Mouse (Mus musculus) fat pad, adult 2 months (tissue): ENCODE measurements around the gene Psmb3.

Source experiments
- DNase-seq: peaks from one replicate; pipeline ENCODE4 v3.0.0-alpha.2; 2011; ENCODE audit warnings: low read depth, low spot score; ENCODE audit errors: extremely low read depth

The Psmb3 gene

DNA sequence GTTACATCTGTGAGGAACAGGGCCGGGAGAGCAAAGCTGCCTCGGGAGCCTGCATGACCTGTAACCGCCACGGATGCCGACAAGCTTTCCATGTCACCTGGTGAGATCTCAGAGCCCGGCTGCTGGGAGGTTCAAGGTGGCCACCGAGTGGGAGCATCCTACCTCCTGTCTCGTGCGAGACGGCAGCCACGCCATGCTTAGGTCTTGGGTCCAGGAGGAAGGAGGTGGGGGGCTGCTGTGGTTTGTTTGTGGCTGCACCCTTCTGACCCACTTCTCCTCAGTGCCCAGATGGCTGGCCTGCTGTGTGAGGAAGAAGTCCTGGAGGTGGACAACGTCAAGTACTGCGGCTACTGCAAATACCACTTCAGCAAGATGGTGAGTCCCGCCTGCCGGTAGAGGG lies 36.4 kb upstream of the Psmb3 start:
- DNase-seq: no peak

DNA sequence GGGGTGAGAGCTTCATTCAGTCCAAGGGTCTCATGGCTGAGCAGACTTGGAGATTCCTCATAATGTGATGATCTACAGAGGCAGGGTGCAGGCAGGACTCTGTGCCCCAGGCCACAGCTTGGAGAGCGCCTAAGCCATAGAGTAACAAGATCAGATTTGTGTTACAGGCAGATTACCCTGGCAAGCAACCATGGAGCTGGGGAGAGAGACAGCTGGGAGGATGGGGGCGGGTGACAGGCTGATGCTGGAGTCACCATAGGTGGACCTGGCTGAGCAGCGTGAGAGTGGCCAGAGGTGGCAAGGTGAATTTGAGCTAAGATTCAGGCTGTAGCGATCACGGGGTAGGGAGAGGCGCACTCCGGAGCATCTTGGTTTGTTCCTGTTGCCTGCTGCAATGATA lies 35.0 kb upstream of the Psmb3 start:
- no peak for DNase-seq

DNA sequence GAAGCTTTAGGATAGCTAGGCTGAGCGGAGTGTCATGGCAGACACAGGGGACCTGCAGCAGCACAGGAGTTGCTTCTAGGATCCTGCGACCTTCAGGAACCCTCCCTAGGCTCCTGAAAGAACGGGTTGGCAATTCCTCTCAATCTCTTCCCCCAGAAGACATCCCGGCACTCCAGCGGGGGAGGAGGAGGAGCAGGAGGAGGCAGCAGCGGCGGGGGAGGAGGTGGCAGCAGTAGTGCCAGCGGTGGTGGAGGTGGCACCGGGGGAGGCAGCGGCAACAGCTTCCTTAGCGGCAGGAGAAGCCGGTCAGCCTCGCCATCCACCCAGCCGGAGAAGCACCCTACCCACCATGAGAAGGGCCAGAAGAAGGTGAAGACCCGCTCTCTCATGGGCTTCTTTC lies 33.9 kb upstream of the Psmb3 start:
- no peak for DNase-seq

DNA sequence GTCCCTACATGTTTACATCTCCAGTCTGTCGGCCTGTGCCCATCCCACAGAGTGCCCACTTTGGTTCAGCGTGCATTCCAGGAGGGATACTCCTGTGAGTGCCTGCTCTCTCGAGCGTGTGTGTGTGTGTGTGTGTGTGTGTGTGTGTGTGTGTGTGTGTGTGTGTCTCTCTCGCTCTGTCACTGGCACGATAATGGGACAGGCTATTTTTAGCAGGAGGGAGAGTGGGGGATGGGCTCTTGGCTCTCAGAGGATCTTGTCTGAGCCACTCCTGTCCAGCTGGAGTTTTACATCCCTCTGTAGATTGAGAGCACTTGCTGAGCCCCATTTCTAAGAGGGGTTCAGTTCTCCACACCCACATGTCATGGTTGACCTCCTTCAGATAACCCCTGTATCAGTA lies 33.4 kb upstream of the Psmb3 start:
- DNase-seq: no peak

DNA sequence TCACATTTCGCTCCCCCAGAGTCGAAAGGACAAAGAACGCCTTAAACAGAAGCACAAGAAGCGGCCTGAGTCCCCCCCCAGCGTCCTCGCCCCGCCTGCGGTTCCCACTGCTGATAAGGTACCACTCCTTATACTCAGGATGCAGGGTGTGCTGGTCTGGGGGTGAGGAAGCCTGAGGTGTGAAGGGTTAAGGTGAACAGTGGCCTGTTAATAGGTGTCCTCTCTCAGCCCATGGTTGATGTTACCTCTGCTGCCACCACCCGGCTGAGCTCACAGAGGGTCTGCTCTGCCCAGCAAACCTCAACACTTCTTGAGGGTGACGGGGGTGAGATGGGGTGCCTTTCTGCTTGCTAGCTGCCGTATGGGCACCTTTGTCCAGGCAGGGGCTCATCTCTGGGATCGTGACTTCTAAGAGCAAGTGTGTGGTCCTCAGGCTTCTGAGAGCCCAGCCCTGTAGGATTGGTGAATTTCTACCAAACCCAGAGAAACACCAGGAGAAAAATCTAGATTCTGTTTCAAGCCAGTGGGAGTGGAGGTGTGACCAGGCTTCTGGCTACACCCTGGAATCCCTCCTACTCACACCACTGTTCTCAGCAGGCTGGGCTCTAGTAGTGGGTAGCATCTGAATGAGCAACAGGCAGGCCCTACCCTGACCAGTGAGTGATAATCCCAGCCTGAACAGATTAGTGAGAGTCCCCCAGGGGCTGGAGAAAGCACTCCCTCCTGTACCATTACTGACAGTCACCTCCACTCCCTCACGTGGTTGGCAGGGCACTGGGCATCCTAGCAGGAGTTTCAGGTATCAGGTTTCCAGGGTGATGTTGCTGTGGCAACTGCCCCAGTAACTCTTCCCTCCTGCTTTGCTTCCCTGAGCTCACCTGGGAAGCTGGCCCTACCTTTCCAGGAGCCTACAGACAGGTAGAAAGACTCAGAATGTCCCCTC lies 32.7 kb upstream of the Psmb3 start:
- no peak for DNase-seq

DNA sequence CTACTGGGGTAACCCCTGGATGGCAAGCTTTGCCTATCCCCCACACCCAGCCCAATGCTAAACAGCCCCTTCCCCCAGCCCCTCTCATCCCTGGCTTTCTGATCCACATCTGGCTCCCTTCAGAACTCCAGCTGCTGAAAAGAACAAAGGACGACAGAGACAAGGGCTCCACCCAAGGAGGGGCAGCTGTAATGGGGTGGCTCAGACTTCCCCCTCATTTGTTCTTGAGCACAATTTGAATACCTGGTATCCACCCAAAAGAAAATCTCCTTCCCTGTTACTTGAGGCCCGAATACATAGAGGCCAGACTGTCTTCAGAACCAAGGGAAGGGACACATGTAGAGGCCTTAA lies 32.0 kb upstream of the Psmb3 start:
- DNase-seq: no peak

DNA sequence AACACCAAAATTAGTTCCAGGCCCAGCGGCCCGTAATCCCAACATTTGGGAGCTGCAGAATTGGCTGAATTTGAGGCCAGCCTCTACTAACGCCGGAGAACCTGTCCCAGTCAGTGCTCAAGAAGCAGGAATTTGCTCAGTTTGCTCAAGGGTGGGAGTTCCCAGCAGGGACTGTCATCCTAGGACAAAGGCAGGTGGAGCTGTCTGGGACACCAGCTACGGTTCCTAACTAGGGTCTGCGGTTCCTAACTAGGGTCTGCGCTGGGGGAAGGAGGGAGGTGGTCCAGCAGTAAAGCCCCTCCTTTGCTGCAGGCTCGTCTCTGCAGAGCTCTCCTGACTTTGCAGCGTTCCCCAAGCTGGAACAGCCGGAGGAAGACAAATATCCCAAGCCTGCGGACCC lies 30.1 kb upstream of the Psmb3 start:
- no peak for DNase-seq

DNA sequence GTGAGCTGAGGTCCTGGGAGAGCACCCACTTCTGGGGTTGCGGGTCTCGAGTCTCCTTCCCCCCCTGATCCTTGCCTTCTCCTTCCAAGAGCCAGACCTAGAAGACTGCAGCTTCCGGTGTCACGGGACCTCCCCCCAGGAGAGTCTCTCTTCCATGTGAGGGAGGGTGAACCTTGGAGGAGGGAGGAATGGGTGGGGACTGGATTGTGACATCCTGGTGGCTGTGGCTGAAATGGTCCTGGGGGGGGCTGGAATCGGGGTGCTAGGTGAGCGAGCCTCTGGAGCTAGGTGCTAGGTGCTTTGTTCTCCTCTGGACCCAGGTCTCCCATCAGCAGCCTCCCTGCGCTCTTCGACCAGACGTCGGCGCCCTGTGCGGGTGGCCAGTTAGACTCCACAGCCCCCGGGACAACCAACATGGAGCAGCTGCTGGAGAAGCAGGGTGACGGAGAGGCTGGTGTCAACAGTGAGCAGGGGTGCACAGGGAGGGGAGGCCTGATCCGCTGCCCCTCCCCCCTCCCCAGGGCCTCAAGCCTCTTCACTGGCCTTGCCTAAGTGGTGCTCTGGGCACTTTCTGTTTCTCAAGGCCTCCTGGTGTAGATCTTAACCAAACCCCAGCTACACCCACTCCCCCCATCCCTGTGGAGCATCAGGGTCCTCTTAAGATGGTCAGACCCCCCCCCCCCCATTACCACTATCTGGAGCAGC lies 27.0 kb upstream of the Psmb3 start:
- no peak for DNase-seq

DNA sequence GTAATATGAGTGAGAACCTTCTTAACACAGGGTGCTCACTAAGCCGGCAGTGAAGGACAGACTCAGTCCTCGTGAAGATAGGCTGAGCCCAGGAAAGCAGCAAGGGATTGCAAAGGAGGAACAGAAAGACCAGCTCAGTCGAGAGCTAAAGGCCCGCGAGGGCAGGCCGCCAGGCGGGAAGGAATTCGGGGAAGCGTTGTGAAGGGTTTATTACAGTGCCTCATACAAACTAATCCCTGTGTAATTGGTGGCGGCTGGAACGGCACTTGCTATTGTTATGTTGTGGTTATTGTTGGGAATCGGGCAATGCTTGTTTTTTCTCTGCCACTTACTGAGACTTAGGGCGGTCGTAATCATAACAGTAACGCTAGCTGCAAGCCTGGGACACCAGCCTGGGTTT lies 25.8 kb upstream of the Psmb3 start:
- DNase-seq: no peak

DNA sequence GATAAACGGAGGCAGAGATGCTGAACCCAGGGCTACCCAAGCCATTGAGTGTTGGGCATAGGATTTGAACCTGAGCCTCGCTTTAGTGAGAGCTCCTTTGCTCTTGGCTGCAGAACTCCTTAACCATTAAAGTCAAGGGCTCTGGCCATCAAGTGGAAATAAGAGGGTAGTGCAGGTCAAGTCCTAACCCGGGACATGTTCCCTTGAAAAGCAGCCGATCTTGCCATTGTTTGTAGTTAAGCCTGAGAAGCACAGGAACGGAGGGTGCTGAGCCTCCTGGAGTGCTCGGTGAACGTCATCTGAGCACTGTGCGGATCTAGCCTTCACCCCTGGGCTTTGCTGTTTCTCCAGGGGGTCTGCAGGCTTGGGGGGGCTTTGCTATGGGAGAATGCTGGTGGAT lies 25.4 kb upstream of the Psmb3 start:
- DNase-seq: no peak

DNA sequence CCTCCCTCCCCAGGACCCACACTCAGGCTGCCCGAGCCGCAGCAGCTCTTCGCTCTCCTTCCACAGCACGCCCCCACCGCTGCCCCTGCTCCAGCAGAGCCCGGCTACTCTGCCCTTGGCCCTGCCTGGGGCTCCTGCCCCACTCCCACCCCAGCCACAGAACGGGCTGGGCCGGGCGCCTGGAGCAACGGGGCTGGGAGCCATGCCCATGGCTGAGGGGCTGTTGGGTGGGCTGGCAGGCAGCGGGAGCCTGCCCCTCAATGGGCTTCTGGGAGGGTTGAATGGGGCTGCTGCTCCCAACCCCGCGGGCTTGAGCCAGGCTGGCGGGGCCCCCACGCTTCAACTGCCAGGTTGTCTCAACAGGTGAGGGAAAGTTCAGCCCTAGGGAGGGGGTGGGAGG lies 24.9 kb upstream of the Psmb3 start:
- DNase-seq: no peak

DNA sequence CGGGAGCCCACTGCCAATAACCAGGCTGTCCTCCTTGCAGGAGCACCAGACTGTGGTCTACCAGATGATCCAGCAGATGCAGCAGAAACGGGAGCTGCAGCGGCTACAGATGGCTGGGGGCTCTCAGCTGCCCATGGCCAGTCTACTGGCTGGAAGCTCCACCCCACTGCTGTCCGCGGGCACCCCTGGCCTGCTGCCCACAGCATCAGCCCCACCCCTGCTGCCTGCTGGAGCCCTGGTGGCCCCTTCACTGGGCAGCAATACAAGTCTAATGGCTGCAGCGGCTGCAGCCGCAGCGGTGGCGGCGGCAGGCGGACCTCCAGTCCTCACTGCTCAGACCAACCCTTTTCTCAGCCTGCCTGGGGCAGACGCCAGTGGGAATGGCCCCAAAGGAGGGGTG lies 22.8 kb upstream of the Psmb3 start:
- DNase-seq: no peak

DNA sequence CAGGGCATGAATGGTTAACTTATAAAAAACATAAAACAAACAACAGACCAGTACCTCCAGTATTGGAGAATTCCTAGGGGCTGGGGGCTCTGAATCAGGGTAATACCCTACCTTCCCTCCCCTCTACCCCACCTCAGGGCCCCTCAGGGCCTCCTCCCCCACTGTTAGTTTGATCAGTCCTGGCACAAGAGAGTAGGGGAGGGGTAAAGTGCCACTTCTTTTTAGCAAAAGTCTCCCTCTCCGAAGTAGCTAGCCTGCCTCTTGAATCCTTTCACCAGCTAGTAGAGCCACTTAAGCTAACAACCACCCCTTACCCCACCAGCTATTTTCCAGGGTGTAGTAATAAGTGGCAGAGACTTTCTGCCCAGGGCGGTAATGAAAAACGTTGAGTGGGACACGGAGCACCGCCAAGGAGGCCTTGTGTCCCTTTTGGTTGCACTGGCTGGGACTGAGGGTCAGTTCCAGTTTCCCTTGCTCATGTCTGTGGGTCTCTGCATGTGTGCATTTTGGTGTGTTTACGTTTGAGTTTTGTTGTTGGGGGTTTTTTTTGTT lies 20.6 kb upstream of the Psmb3 start:
- no peak for DNase-seq

DNA sequence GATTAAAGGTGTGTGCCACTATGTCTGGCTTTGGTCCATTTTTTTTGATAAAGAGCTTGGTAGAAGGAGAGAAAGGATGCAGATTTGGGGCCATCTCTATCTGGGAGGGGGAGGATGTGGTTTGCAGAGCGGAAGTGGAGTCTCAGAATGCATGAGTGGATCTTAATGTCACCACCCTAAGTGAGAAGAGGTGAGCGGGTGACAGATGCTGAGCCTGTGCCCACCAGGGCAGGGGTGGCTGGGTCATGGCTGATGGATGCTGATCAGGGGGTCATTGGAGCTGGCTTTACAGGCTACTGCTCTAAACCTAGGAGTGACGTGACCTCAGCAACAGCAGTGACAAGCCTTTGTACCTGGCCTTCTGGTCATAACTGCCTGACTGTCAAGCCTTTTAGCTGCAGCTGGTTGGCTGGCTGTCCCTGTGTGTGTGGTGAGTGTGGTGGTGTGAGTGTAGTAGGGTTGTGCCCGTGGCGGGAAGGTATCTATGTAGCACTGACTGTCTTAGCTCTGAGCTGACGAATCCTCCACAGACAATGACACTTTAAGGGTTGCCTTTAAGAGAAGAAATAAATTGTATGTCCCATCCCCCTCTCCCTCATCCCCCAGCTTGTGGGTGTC lies 19.0 kb upstream of the Psmb3 start:
- DNase-seq: no peak

DNA sequence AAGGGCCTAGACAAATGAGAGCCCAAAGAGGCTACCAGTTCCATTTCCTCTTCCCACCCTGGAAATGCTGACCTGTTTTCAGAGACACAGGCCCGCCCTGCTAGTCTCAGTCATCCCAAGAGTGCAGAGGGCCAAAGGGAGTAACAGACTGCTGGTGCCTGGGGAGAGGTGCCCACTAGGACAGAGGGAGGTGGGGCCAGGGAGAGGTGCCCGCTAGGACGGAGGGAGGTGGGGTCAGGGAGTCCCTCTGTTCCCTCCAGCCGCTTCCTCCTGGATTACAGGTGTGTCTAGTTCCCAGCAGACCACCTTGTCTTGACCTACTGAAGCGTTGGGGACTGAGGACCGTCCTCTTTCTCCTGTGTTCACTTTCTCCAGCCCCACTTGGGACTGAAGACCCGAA lies 18.4 kb upstream of the Psmb3 start:
- no peak for DNase-seq

DNA sequence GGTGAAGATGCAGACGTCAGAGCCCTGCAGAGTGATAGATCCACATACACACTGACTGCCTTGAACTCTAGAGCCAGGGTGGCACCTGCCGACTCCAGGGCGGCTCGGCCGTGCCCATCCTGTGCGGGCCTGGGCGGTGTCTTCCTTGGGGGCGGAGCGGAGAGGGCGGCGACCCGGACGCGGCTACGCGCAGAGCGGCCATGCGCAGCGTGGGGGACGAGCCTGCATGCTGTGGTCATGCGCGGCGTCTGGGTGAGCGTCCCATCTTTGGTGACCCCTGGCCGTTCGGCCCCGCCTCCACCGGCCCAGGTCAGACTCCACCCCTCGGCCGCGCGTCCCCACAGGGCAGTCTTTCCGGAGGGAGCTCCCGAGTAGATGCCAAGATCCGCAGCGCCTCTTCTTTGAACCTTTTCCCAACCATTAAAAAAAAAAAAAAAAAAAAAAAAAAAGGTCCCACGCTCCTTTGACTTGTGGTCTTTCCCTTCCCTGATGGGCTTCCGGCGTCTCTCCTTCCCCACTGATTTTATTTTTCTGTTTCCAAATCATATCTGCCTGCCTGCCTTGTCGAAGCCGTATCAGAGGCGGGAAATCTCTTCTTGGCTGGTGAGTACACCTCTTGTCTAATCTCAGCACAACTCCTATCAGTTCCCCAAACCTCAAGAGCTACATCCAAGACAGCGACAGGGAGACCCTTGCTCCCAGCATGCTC lies 17.4 kb upstream of the Psmb3 start, which contains the start of gene Cisd3:
Gene Cisd3, plus strand, starts transcription at position 214 of the 709 bp plus-strand sequence.
- DNase-seq: no peak

DNA sequence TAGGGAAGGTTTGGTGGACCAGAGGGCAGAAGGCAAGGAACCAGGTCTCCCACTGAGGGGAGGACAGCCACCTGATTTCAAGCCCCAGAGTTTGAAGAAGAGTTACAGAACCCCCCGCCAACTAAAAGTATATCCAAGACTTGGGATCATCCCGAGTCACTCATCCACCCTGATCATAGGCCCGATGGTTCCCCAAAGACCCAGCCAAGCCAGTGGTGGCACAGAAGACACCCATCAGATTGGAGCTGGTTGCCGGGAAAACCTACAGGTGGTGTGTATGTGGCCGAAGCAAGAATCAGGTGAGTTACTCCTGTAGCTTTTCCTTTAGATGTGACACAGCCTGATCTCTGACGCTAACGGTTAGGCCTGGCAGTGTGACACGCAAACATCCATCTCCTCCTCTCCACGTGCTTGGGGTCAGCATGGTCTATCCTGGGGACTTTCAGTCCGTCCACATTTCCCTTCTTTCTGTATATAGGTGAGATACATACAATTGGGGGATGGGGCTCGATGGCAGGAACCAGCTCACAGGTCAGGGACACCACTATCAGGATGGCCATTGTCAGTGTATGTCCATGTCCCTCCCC lies 16.8 kb upstream of the Psmb3 start:
- no peak for DNase-seq

DNA sequence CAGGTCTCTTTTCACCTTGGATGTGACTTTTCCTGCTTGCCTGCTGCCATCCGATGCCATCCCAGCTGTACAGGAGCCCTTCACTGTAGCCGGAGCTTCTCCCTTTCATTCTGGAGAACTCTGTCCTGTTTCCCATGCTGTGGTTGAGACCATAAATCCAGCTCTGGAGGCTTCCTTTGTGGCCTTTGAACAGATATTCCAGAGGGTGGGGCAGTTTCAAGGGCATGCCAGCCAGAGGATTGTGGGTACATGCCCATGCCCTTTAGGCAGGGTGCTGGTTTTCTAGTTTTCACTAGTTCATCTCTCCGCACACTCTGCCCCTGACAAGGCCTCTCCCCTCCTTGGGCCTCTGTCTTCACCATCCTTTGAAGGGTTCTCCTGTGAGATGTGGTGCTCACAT lies 16.1 kb upstream of the Psmb3 start:
- DNase-seq: no peak

DNA sequence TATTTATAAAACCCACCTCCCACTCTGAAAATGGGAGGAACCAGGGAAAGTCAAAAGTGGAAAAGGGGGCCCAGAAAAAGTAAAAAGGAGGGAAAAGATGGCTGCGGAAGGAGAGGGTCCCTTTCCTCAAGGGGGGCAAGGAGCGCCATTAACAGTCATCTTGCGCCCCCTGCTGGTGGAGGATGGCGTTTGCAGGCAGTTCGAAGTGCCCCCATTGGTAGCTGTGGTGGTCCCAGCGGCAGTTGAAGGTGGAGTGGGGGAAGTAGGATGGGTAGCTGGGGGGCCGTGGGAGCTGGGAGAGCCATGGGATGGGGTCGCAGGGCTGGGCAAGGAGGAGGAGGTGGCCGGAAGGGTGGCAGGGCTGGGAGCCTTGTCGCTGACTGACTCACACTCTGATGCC lies 13.3 kb upstream of the Psmb3 start:
- DNase-seq: no peak

DNA sequence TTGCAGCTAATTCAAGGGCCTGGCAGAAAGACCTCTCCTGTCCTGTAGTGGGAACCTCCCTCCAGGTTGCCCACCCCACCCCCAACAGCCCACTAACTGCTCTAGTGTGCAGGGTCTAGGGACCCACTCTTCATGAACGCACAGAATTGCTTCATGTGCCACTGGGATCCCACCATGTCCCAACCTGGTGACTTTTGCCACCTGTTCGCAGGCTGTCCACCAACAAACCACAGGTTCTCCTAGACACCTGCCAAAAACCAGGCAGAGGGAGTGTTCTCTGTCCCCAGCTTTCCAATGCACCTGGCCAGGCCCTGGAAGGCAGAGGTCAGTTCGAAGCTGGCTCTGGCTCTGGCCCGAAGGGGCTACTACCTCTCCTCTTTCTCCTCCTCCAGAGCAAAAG lies 8.8 kb upstream of the Psmb3 start:
- no peak for DNase-seq
